Mouse (Mus musculus): Measurements from ENCODE around the gene Tbl3. TPM values are rescaled to one million over a fixed set of nuclear protein-coding genes. Genes with fewer than 3 reads are reported as not detected.
A peak's percentile ranks its signal among the peaks of the same experiment; 100 is the strongest.
"Not testable (repeated sequence)": the region's sequence is repeated elsewhere in the genome, so short reads cannot be mapped to it uniquely, and the experiment has no call there.

Gene Tbl3
- polyA plus RNA-seq, 1 experiment from 2014 or later = 131 TPM

GRCm38 (mm10) chr17:24676187-24676586, 31.3 kb downstream of the Tbl3 start:
- peaks cover 27% of the 10 kb centered on the region for H3K36me3 ChIP-seq (ENCODE audit: control insufficient read depth, insufficient read depth, low read length)
- H3K4me3 ChIP-seq (ENCODE audit: low read depth, low read length) = no peak overlapping the region
- H3K4me1 ChIP-seq (ENCODE audit: control insufficient read depth, insufficient read depth, low read length) = peaks cover 9% of the 10 kb centered on the region; the same call in 1 of the 2 replicates
- no peaks in the 10 kb centered on the region for H3K27me3 ChIP-seq (ENCODE audit: control insufficient read depth, insufficient read depth, low read length)
- H3K4me2 ChIP-seq (ENCODE audit: low read depth) = no peak overlapping the region
- ATAC-seq (ENCODE audit: insufficient read depth, low FRiP score, low TSS enrichment) = no peak
- WGBS = 73% methylated on average over 2 of the region's 2 CpGs
- DNase-seq (ENCODE audit: low spot score) = peak; percentile 50
- no peaks in the 10 kb centered on the region for H3K9me3 ChIP-seq (ENCODE audit: control insufficient read depth, low read length)
- no peak overlapping the region for H3K27ac ChIP-seq (ENCODE audit: low read depth, low read length)
- H3K9ac ChIP-seq (ENCODE audit: low read length) = no peak overlapping the region

DNA sequence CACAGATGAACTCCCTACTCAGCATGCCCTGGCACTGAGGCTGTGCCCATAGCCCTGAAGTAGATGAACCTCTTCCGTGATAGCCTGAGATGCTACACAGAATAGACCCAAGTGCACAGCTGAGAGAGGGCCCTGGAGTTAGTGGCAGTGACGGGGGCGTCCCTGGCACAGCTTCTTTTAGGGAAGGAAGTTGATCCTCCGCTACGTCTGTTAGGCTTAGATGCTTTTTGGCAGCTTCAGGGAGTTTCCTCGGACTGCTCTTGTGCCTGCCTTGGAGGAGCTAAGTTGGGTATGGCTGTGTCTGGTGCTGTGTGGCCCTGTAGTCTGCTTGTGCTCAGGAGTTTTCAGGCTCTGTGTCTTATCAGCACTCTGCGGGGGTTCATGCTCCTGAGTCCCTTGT, 33.2 kb downstream of the Tbl3 start:
- no peak overlapping the region for H3K27ac ChIP-seq (ENCODE audit: low read depth, low read length)
- DNase-seq (ENCODE audit: low spot score) (no peak), ATAC-seq (ENCODE audit: insufficient read depth, low FRiP score, low TSS enrichment) (no peak)
- peaks cover 15% of the 10 kb centered on the region for H3K36me3 ChIP-seq (ENCODE audit: control insufficient read depth, insufficient read depth, low read length)
- H3K4me2 ChIP-seq (ENCODE audit: low read depth) = no peak overlapping the region
- peaks cover 19% of the 10 kb centered on the region for H3K4me1 ChIP-seq (ENCODE audit: control insufficient read depth, insufficient read depth, low read length)
- no peak overlapping the region for H3K4me3 ChIP-seq (ENCODE audit: low read depth, low read length)
- 89% methylated on average over 7 of the region's 7 CpGs for WGBS
- H3K9me3 ChIP-seq (ENCODE audit: control insufficient read depth, low read length) = no peaks in the 10 kb centered on the region
- H3K27me3 ChIP-seq (ENCODE audit: control insufficient read depth, insufficient read depth, low read length) = no peaks in the 10 kb centered on the region
- 0 out of 2 replicates have a peak overlapping the region, but pooled peaks have one; percentile 6 for H3K9ac ChIP-seq (ENCODE audit: low read length)

DNA sequence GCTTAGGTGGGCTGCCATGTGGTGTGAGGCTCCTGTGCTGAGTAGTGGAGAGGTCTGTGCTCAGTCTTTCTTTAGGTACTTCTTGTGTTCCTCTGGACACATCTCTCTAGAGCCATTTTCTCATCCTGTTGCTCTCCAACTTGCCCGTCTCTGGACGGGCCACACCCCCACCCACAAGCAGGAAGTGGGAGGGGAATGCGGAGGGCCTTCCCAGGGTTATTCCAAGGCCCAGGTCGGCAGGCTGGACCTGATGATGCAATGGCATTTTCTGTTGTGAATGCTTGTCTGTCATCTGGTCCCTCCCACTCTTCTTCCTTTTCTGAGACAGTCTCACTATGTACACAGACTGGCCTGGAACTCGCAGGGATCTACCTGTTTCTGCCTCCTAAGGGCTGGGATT, 35.3 kb downstream of the Tbl3 start:
- H3K36me3 ChIP-seq (ENCODE audit: control insufficient read depth, insufficient read depth, low read length) = 0 out of 2 replicates have a peak, but pooled peaks cover 3% of the 10 kb centered on the region
- H3K27ac ChIP-seq (ENCODE audit: low read depth, low read length) = no peak overlapping the region
- H3K4me2 ChIP-seq (ENCODE audit: low read depth) = 0 out of 2 replicates have a peak overlapping the region, but pooled peaks have one; percentile 12
- H3K9ac ChIP-seq (ENCODE audit: low read length) = no peak overlapping the region
- no peak overlapping the region for H3K4me3 ChIP-seq (ENCODE audit: low read depth, low read length)
- H3K9me3 ChIP-seq (ENCODE audit: control insufficient read depth, low read length) = no peaks in the 10 kb centered on the region
- peaks cover 24% of the 10 kb centered on the region for H3K4me1 ChIP-seq (ENCODE audit: control insufficient read depth, insufficient read depth, low read length)
- 37% methylated on average over 5 of the region's 5 CpGs for WGBS
- H3K27me3 ChIP-seq (ENCODE audit: control insufficient read depth, insufficient read depth, low read length) = no peaks in the 10 kb centered on the region
- ATAC-seq (ENCODE audit: insufficient read depth, low FRiP score, low TSS enrichment) = no peak
- DNase-seq (ENCODE audit: low spot score) = no peak

GRCm38 (mm10) chr17:24671346-24671745, 36.1 kb downstream of the Tbl3 start:
- H3K4me3 ChIP-seq (ENCODE audit: low read depth, low read length) = no peak overlapping the region
- H3K9ac ChIP-seq (ENCODE audit: low read length) = no peak overlapping the region
- H3K9me3 ChIP-seq (ENCODE audit: control insufficient read depth, low read length) = no peaks in the 10 kb centered on the region
- H3K27me3 ChIP-seq (ENCODE audit: control insufficient read depth, insufficient read depth, low read length) = no peaks in the 10 kb centered on the region
- 0 out of 2 replicates have a peak overlapping the region, but pooled peaks have one; percentile 76 for H3K4me2 ChIP-seq (ENCODE audit: low read depth)
- DNase-seq (ENCODE audit: low spot score) = no peak
- no peaks in the 10 kb centered on the region for H3K36me3 ChIP-seq (ENCODE audit: control insufficient read depth, insufficient read depth, low read length)
- H3K4me1 ChIP-seq (ENCODE audit: control insufficient read depth, insufficient read depth, low read length) = peaks cover 24% of the 10 kb centered on the region
- ATAC-seq (ENCODE audit: insufficient read depth, low FRiP score, low TSS enrichment) = no peak
- WGBS = 82% methylated on average over 5 of the region's 5 CpGs
- no peak overlapping the region for H3K27ac ChIP-seq (ENCODE audit: low read depth, low read length)

GRCm38 (mm10) chr17:24670246-24670844, 37.1 kb downstream of the Tbl3 start:
- no peaks in the 10 kb centered on the region for H3K27me3 ChIP-seq (ENCODE audit: control insufficient read depth, insufficient read depth, low read length)
- no peaks in the 10 kb centered on the region for H3K9me3 ChIP-seq (ENCODE audit: control insufficient read depth, low read length)
- H3K4me3 ChIP-seq (ENCODE audit: low read depth, low read length) = peak overlapping the region; percentile 98
- DNase-seq (ENCODE audit: low spot score) (no peak), ATAC-seq (ENCODE audit: insufficient read depth, low FRiP score, low TSS enrichment) (no peak)
- H3K36me3 ChIP-seq (ENCODE audit: control insufficient read depth, insufficient read depth, low read length) = no peaks in the 10 kb centered on the region
- WGBS = 11% methylated on average over 8 of the region's 8 CpGs
- H3K9ac ChIP-seq (ENCODE audit: low read length) = peak overlapping the region; percentile 94
- H3K27ac ChIP-seq (ENCODE audit: low read depth, low read length) = peak overlapping the region; percentile 76; the same call in 1 of the 2 replicates
- peak overlapping the region; percentile 76 for H3K4me2 ChIP-seq (ENCODE audit: low read depth)
- H3K4me1 ChIP-seq (ENCODE audit: control insufficient read depth, insufficient read depth, low read length) = peaks cover 24% of the 10 kb centered on the region

DNA sequence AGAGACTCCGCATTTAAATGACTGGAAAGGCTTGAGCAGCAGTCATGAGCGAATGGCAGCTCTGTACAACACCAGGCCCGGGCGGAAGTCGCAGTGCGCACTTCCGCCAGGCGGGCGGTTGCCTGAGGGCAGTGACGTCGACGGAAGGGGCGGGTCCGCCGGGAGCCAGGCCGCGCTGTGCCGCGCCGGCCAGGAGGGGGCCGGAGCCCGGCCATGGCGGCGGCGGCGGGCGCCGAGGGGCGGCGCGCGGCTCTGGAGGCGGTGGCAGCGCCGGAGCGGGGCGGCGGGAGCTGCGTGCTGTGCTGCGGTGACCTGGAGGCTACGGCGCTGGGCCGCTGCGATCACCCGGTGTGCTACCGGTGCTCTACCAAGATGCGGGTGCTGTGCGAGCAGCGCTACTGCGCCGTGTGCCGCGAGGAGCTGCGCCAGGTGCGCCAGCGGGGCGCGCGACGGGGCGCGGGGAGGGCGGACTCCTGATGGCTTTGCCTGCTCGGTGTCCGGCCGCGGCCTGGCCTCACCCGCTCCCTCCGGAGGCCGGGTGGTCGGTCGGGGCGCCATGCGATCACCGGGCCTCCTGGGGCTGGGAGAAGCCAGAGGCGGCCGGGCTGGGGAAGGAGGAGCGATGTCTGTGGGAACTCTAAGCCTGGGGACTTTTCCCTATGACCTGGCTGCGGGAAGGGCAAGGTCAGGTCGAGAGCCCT, 37.8 kb downstream of the Tbl3 start, which contains the start of gene Zfp598:
TSS of gene Zfp598 (plus strand) at position 143 of the 701 bp plus-strand sequence.
- under 1% methylated on average over 75 of the region's 80 CpGs for WGBS
- ATAC-seq (ENCODE audit: insufficient read depth, low FRiP score, low TSS enrichment) (peak; percentile 95), DNase-seq (ENCODE audit: low spot score) (peak; percentile 96)
- Histone ChIP-seq H3K4me1 (ENCODE audit: control insufficient read depth, insufficient read depth, low read length) (peaks cover 24% of the 10 kb centered on the region), H3K9me3 (ENCODE audit: control insufficient read depth, low read length) (no peaks in the 10 kb centered on the region), H3K4me2 (ENCODE audit: low read depth) (peak within 1 kb of the TSS; percentile 76), H3K27ac (ENCODE audit: low read depth, low read length) (peak within 1 kb of the TSS; percentile 76), H3K36me3 (ENCODE audit: control insufficient read depth, insufficient read depth, low read length) (no peaks in the 10 kb centered on the region), H3K27me3 (ENCODE audit: control insufficient read depth, insufficient read depth, low read length) (no peaks in the 10 kb centered on the region), H3K9ac (ENCODE audit: low read length) (peak within 1 kb of the TSS; percentile 94), H3K4me3 (ENCODE audit: low read depth, low read length) (peak within 1 kb of the TSS; percentile 98)

GRCm38 (mm10) chr17:24669214-24669544, 38.3 kb downstream of the Tbl3 start:
- not testable (repeated sequence) for DNase-seq (ENCODE audit: low spot score); H3K9me3 ChIP-seq (ENCODE audit: control insufficient read depth, low read length); H3K27me3 ChIP-seq (ENCODE audit: control insufficient read depth, insufficient read depth, low read length); H3K36me3 ChIP-seq (ENCODE audit: control insufficient read depth, insufficient read depth, low read length); H3K27ac ChIP-seq (ENCODE audit: low read depth, low read length)
- ATAC-seq (ENCODE audit: insufficient read depth, low FRiP score, low TSS enrichment) = peak; percentile 20; the same call in 1 of the 2 replicates
- peak overlapping the region; percentile 98 for H3K4me3 ChIP-seq (ENCODE audit: low read depth, low read length)
- H3K9ac ChIP-seq (ENCODE audit: low read length) = peak overlapping the region; percentile 94
- peak overlapping the region; percentile 76 for H3K4me2 ChIP-seq (ENCODE audit: low read depth)
- H3K4me1 ChIP-seq (ENCODE audit: control insufficient read depth, insufficient read depth, low read length) = peaks cover 24% of the 10 kb centered on the region
- WGBS = 12% methylated on average over 15 of the region's 15 CpGs

- peaks cover 24% of the 10 kb centered on the region for H3K4me1 ChIP-seq (ENCODE audit: control insufficient read depth, insufficient read depth, low read length)
- WGBS = 36% methylated on average over 6 of the region's 6 CpGs
These were observed 40.0 kb downstream of the Tbl3 start for GRCm38 (mm10) chr17:24667416-24667815.

GRCm38 (mm10) chr17:24667011-24667410, 40.4 kb downstream of the Tbl3 start:
- H3K9ac ChIP-seq (ENCODE audit: low read length); H3K9me3 ChIP-seq (ENCODE audit: control insufficient read depth, low read length); ATAC-seq (ENCODE audit: insufficient read depth, low FRiP score, low TSS enrichment); H3K27ac ChIP-seq (ENCODE audit: low read depth, low read length); H3K4me3 ChIP-seq (ENCODE audit: low read depth, low read length); H3K27me3 ChIP-seq (ENCODE audit: control insufficient read depth, insufficient read depth, low read length); H3K4me2 ChIP-seq (ENCODE audit: low read depth); DNase-seq (ENCODE audit: low spot score); H3K36me3 ChIP-seq (ENCODE audit: control insufficient read depth, insufficient read depth, low read length): not testable (repeated sequence)
- 73% methylated on average over 7 of the region's 7 CpGs for WGBS
- peaks cover 22% of the 10 kb centered on the region for H3K4me1 ChIP-seq (ENCODE audit: control insufficient read depth, insufficient read depth, low read length)

More at GRCm38 (mm10) chr17:24667416-24667815, 40.0 kb downstream of the Tbl3 start:
- Histone ChIP-seq H3K9me3 (ENCODE audit: control insufficient read depth, low read length) (no peaks in the 10 kb centered on the region), H3K27ac (ENCODE audit: low read depth, low read length) (no peak overlapping the region), H3K4me2 (ENCODE audit: low read depth) (no peak overlapping the region), H3K9ac (ENCODE audit: low read length) (no peak overlapping the region), H3K27me3 (ENCODE audit: control insufficient read depth, insufficient read depth, low read length) (no peaks in the 10 kb centered on the region), H3K4me3 (ENCODE audit: low read depth, low read length) (no peak overlapping the region), H3K36me3 (ENCODE audit: control insufficient read depth, insufficient read depth, low read length) (no peaks in the 10 kb centered on the region)
- peak; percentile 38 for DNase-seq (ENCODE audit: low spot score)
- ATAC-seq (ENCODE audit: insufficient read depth, low FRiP score, low TSS enrichment) = no peak

Data from neural tube, embryonic 11.5 days (tissue).